Mouse (Mus musculus) E14TG2a.4 (cell line): ENCODE measurements around the gene Smap1.

Source experiments
- CTCF ChIP-seq: conservative IDR thresholded peaks from 2 replicates; pipeline ENCODE4 v1.5.1; 2014; ENCODE audit warnings: low read length
- NANOG ChIP-seq: IDR thresholded peaks from 2 replicates; pipeline ENCODE4 v1.6.1; 2014; ENCODE audit warnings: borderline replicate concordance, low read length, mixed read lengths
- POU5F1 ChIP-seq: IDR thresholded peaks from 2 replicates; pipeline ENCODE4 v1.6.1; 2014; ENCODE audit warnings: low read length, borderline replicate concordance

DNA sequence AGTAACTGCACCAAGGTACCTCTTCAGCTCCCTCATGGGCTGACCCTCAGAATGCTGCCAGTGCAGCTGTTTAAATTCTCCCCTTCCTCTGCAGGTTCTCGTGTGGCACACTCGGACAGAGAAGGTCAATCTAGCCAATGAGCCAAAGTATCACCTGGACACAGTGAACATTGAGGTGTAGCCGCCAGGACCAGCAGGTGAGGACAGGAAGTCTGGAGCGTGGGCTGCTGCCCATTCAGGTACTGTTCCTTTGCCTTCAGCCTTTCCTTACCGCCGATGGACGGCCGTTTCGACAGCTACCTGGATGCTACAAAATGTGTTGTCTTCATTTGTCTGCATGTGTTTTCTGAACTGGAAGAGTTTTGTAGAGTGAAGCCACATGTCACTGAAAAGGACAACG, 77.1 kb downstream of the Smap1 start:
- TF ChIP-seq CTCF (no peak), NANOG (no peak), POU5F1 (no peak)
